Mouse (Mus musculus) heart, adult 2 months (tissue): ENCODE data around the gene Aldh1a3.

Experiments
- CTCF ChIP-seq: fragments of 200-600 bp; IDR thresholded peaks from 2 replicates; pipeline ENCODE4 v1.8.1; 2022; ENCODE audit warnings: antibody characterized with exemption, mild to moderate bottlenecking, moderate library complexity
- EP300 ChIP-seq: fragments of 200-500 bp; IDR thresholded peaks from 2 replicates; pipeline ENCODE4 v1.6.1; 2011; ENCODE audit warnings: low read depth, low read length, control low read depth; ENCODE audit not compliant: insufficient read depth

- no peak for TF ChIP-seq EP300
- no peak for TF ChIP-seq CTCF
These were observed 68.9 kb downstream of the Aldh1a3 start for GRCm38 (mm10) chr7:66358461-66358860.
